Mouse (Mus musculus) C2C12 (cell line): ENCODE data around the gene 1700029I15Rik.

Experiments
- CEBPB ChIP-seq: IDR thresholded peaks from one replicate; pipeline ENCODE4 v1.6.1; 2011; ENCODE audit warnings: low read depth, mild to moderate bottlenecking, control low read depth, moderate library complexity
- CTCF ChIP-seq: IDR thresholded peaks from one replicate; pipeline ENCODE4 v1.5.1; 2011; ENCODE audit not compliant: control insufficient read depth, insufficient read depth, insufficient read length
- FOSL1 ChIP-seq: IDR thresholded peaks from one replicate; pipeline ENCODE4 v1.8.0; 2011; ENCODE audit warnings: mild to moderate bottlenecking, low read length; ENCODE audit not compliant: poor library complexity, insufficient read depth, severe bottlenecking
- MAX ChIP-seq: IDR thresholded peaks from one replicate; pipeline ENCODE4 v1.6.1; 2011; ENCODE audit warnings: mild to moderate bottlenecking, control low read depth
- MYOD1 ChIP-seq: IDR thresholded peaks from one replicate; pipeline ENCODE4 v1.6.1; 2011; ENCODE audit warnings: low read depth; ENCODE audit not compliant: control insufficient read depth, insufficient read length
- MYOG ChIP-seq: IDR thresholded peaks from one replicate; pipeline ENCODE4 v1.6.1; 2011; ENCODE audit not compliant: control insufficient read depth, insufficient read length; ENCODE audit errors: extremely low read depth
- USF1 ChIP-seq: IDR thresholded peaks from one replicate; pipeline ENCODE4 v1.6.1; 2011; ENCODE audit warnings: low read depth, mild to moderate bottlenecking, control low read depth, moderate library complexity

DNA sequence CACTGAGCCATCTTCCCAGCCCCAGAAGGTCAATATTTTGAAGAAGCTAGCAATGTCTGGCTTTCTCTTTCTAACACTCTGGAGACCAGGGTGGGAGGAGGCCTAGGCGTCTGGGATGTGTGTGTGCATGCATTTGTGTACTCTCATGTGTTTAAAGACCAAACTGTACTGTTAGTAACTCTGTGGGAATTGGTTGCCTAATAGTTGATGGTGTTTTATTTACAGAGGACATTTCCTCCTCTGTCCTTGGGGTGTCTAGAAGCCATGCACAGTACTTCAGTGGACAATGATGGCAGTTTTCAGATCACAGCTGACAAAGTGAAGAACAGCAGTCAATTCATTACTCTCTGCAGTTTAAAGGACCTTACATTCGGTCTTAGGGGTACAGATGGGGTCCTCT, 35.1 kb upstream of the 1700029I15Rik start:
- TF ChIP-seq CTCF = no peak
- no peak for TF ChIP-seq FOSL1
- no peak for TF ChIP-seq MAX
- no peak for TF ChIP-seq USF1
- TF ChIP-seq CEBPB = no peak
- no peak for TF ChIP-seq MYOG
- no peak for TF ChIP-seq MYOD1
